Mouse (Mus musculus) lung, adult 2 months (tissue): Measurements from ENCODE around the gene Spire2.

Source experiments
- CTCF ChIP-seq: fragments of 200-500 bp; IDR thresholded peaks from 2 replicates; pipeline ENCODE4 v1.5.1; 2011; ENCODE audit warnings: mild to moderate bottlenecking, low read length, control low read depth; ENCODE audit not compliant: insufficient read depth
- POLR2A ChIP-seq: fragments of 200-500 bp; IDR thresholded peaks from 2 replicates; pipeline ENCODE4 v1.6.1; 2011; ENCODE audit warnings: low read depth, mild to moderate bottlenecking, control low read depth, low read length, borderline replicate concordance; ENCODE audit errors: extremely low read depth

GRCm38 (mm10) chr8:123349073-123349472 lies 16.6 kb downstream of the Spire2 start:
- no peak for TF ChIP-seq POLR2A
- no peak for TF ChIP-seq CTCF
